9 mouse cellular contexts compared by ENCODE assay signal in the genomic region with DNA sequence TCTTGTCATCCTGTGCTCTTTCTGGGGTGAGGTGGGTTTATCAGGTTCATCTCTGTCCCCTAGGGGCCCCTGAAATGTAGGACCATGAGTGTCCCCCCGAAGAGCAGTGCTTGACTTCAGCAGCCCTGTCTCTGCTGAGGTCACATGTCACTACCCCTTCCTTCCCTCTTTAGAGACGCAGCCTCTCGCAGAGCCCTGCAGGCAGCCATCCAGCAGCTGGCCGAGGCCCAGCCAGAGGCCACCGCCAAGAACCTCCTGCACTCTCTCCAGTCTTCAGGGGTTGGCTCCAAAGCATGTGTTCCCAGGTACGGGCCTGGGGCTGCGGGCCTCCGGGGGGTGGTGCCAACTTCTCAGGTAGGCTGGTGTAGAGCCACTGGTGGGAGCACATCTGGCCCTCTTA. TPM values are rescaled to one million over a fixed set of nuclear protein-coding genes. Genes with fewer than 3 reads are reported as not detected.
DNase-seq lines count a peak whose midpoint lies in the region; ATAC-seq lines count a peak whose summit lies in the region.
"Had no signal": no experiment of that assay in that cellular context is flagged by ENCODE, and none has a peak within 500 bp of the region (broad histone marks: within the 10 kb centered on the region; RNA-seq: fewer than 3 reads in every experiment).

No protein-coding gene starts in this region.

- DNase-seq in adrenal gland, adult 2 months: peak; percentile 42
- no peak for DNase-seq in adrenal gland, postnatal 4 days (ENCODE audit: low spot score in 2 of 2)
- DNase-seq in left cerebral cortex, postnatal 4 days: peak; percentile 43
- no peak for DNase-seq in left cerebral cortex, postnatal 36 days (ENCODE audit: low spot score in 2 of 2)
- peak; percentile 48 to 61 for DNase-seq in gastrocnemius, postnatal 36 days
- DNase-seq in kidney, adult 9 months: peak; percentile 75
- DNase-seq in MN1 (ENCODE audit: low spot score): no peak

- ATAC-seq in CD4-positive, CD25-positive, alpha-beta regulatory T cell, adult 4 months: no peak
- ATAC-seq: Patski had no signal

- intact Hi-C loops in left cerebral cortex, postnatal 4 days (cut with DNase I): no loop called here
- intact Hi-C loops in left cerebral cortex, postnatal 36 days (cut with DNase I): loop anchor here (10.0 kb wide), 1 partner anchor 160 kb away; the partner anchor contains the start of gene Bicdl1
- intact Hi-C loops in gastrocnemius, postnatal 36 days (cut with DNase I): no loop called here

RNA-seq across cellular contexts. Expression of gene Gcn1l1, which starts 9.9 kb away (rescaled TPM):
- 10 to 100 TPM; 48.6 to 51.1 TPM for total RNA-seq in adrenal gland, adult 2 months (2021)
- polyA plus RNA-seq in adrenal gland, adult 2 months (2012; rRNA removed): 41.2 and 49.4 TPM in 2 replicates
- total RNA-seq in adrenal gland, postnatal 4 days (2021): 10 to 100 TPM; 83.5 to 87.5 TPM
- total RNA-seq in left cerebral cortex, postnatal 4 days (2021): 10 to 100 TPM; 85.8 to 87.0 TPM
- total RNA-seq in left cerebral cortex, postnatal 36 days (2021): 10 to 100 TPM; 61.2 to 69.0 TPM
- total RNA-seq in gastrocnemius, postnatal 36 days (2021): 10 to 100 TPM; 25.5 to 28.8 TPM
- polyA plus RNA-seq in CD4-positive, CD25-positive, alpha-beta regulatory T cell, adult 4 months (2017; shearing (Covaris generic)): 10 to 100 TPM; 25.2 to 36.2 TPM

RNA-seq across cellular contexts. Expression of gene Rplp0, which starts 15.7 kb away (rescaled TPM):
- 100 to 1,000 TPM; 758 to 884 TPM for total RNA-seq in adrenal gland, adult 2 months (2021)
- 1,163 and 1,198 TPM in 2 replicates for polyA plus RNA-seq in adrenal gland, adult 2 months (2012; rRNA removed)
- total RNA-seq in adrenal gland, postnatal 4 days (2021): 1,000 to 10,000 TPM; 1,094 to 1,122 TPM
- 100 to 1,000 TPM; 657 to 680 TPM for total RNA-seq in left cerebral cortex, postnatal 4 days (2021)
- total RNA-seq in left cerebral cortex, postnatal 36 days (2021): 100 to 1,000 TPM; 173 to 213 TPM
- total RNA-seq in gastrocnemius, postnatal 36 days (2021): 100 to 1,000 TPM; 533 to 598 TPM
- 1,000 to 10,000 TPM; 4,123 to 4,128 TPM for polyA plus RNA-seq in CD4-positive, CD25-positive, alpha-beta regulatory T cell, adult 4 months (2017; shearing (Covaris generic))

RNA-seq across cellular contexts. Expression of gene Rab35, which starts 56.7 kb away (rescaled TPM):
- total RNA-seq in adrenal gland, adult 2 months (2021): 10 to 100 TPM; 64.2 to 66.2 TPM
- 65.8 and 73.8 TPM in 2 replicates for polyA plus RNA-seq in adrenal gland, adult 2 months (2012; rRNA removed)
- 10 to 100 TPM; 65.0 to 65.5 TPM for total RNA-seq in adrenal gland, postnatal 4 days (2021)
- 10 to 100 TPM; 93.8 to 97.7 TPM for total RNA-seq in left cerebral cortex, postnatal 4 days (2021)
- total RNA-seq in left cerebral cortex, postnatal 36 days (2021): 100 to 1,000 TPM in 1 of 2 experiments, 10 to 100 TPM in 1; 96.7 to 106 TPM
- 10 to 100 TPM; 31.8 to 32.8 TPM for total RNA-seq in gastrocnemius, postnatal 36 days (2021)
- 1 to 10 TPM; 7.3 to 8.1 TPM for polyA plus RNA-seq in CD4-positive, CD25-positive, alpha-beta regulatory T cell, adult 4 months (2017; shearing (Covaris generic))

Comparison
In these comparisons a context has a peak if more than half of its experiments do, and no peak if none do; other contexts are left out.
1. DNase-seq: peak in adrenal gland, adult 2 months (single experiment), left cerebral cortex, postnatal 4 days (single experiment), gastrocnemius, postnatal 36 days (2 of 2) and kidney, adult 9 months (single experiment); none in adrenal gland, postnatal 4 days (0 of 2), left cerebral cortex, postnatal 36 days (0 of 2) and MN1 (single experiment).